Mouse (Mus musculus) adrenal gland, postnatal 14 days (tissue): ENCODE results near the gene Naa80. TPM values are rescaled to one million over a fixed set of nuclear protein-coding genes. Genes with fewer than 3 reads are reported as not detected.

ENCODE experiments used
- DNase-seq: peaks from one replicate; pipeline ENCODE4 v3.0.0; 2021; ENCODE audit warnings: mixed read lengths
- total RNA-seq: library from RNA; stranded (reverse); gene quantifications from 2 replicates; pipeline ENCODE4 v1.2.3, GENCODE M21; 2021

Naa80 gene
- total RNA-seq, 1 experiment from 2014 or later, result 19.6 TPM

DNA sequence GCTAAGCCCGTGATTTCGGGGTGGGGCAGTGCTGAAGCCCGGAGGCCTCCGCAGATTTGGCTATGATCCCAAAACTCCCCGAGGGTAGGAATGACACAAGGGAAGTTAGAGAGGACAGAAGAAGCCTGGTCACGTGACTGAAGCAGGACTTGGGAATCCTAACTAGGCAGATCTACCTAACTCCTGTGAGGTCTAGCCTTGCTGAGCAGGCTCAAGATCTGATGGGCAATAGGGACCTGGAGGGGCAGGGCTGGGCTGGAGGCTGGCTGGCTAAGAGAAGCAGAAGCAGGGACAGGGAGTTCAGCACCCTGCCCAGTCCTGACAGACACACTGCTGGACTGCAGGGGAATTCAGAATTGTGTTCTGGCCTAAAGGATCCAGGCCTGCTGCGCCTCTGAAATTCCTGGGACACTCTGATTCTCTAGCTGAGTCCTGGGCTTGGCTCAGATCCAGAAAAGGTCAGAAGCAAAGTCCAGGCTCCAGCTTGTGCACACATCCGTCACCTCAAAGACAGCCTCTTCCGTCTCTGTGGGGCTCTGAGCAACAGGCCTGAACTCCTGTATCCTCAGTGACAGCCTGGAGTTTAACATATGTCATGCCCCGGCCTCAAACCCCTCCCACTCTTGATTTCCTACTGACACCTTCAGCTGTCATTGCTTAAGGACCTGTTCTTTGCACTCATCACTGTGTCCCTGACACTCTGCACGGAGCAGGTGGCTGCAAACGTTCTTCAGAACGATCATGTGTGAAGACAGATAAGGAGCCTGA lies 40.3 kb downstream of the Naa80 start:
- DNase-seq, result peak; percentile 72

GRCm38 (mm10) chr9:107619546-107619879 lies 40.8 kb downstream of the Naa80 start:
- DNase-seq, result peak; percentile 63

- no peak for DNase-seq
Measured at GRCm38 (mm10) chr9:107620954-107621353, 42.3 kb downstream of the Naa80 start.

- DNase-seq, result no peak
Measured at GRCm38 (mm10) chr9:107624539-107624938, 45.9 kb downstream of the Naa80 start.

GRCm38 (mm10) chr9:107624951-107625350 lies 46.3 kb downstream of the Naa80 start:
- no peak for DNase-seq

- no peak for DNase-seq
Measured at GRCm38 (mm10) chr9:107625351-107626128, 46.9 kb downstream of the Naa80 start.

DNA sequence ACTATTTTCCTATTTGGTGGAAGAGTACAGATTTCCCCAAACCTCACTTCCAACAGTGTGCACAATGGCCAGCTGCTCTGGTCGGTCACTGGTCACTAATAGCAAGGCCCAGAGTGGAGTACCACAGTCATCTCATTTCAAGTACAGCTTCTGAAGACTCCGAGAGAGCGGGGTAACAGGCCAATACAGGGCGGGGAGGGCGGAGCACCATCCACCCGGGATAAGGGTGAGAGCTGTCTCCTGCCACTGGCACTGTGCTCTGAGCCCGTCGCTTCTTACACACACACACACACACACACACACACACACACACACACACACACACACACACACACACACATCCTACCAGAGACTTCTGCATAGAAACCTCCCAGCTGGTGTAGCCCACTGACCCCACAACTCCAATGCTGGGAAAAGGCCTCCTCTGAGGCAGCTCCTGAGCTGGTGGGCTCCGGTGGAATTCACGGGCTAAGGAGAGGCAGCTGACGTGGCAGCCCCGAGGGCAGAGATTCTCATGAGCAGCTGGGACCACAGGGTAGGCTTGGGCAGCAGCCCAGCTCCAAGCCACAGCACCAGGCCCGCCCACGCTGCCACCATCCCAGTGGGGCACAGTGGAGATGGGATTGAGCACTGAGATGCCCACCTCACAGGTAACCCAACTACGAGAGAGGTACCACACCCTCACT lies 47.6 kb downstream of the Naa80 start:
- DNase-seq, result no peak

GRCm38 (mm10) chr9:107626844-107627277 lies 48.2 kb downstream of the Naa80 start:
- peak; percentile 91 for DNase-seq

- no peak for DNase-seq
Measured at GRCm38 (mm10) chr9:107627387-107628255, 48.9 kb downstream of the Naa80 start.

DNA sequence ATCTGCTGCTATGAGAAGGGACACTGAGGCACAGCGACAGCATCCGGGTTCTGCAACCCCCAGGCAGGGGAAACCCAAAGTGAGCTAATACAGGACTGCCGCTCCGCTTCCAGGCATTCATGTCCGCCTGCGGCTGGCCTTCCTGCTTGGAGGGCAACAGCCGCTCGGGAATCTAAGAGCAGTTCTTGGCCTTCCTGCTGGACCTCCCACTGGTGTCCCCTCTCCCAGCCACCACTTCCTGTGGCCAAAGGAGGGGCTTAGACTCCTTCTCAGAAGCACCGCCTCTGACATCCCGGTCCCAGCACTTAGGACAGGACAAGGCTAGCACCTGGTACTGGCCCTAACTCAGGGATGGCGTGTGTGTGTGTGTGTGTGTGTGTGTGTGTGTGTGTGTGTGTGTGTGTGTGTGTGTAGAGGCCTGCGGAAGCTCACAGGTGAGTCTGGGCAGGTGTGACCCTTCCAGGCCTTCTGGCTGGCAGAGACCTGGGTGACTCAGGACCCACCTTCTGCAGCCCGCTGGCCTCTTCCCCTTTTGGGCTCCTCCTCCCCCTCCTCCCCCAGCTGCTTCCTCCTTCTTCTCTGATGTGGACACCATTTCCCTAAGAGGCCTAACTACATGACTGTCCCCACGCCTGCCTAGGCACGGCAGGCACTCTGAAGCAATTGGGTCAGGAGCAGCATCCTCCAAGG lies 50.2 kb downstream of the Naa80 start:
- DNase-seq, result peak; percentile 68

- DNase-seq, result no peak
Measured at GRCm38 (mm10) chr9:107629411-107629730, 50.7 kb downstream of the Naa80 start.

GRCm38 (mm10) chr9:107629901-107630425 lies 51.3 kb downstream of the Naa80 start:
- no peak for DNase-seq

DNA sequence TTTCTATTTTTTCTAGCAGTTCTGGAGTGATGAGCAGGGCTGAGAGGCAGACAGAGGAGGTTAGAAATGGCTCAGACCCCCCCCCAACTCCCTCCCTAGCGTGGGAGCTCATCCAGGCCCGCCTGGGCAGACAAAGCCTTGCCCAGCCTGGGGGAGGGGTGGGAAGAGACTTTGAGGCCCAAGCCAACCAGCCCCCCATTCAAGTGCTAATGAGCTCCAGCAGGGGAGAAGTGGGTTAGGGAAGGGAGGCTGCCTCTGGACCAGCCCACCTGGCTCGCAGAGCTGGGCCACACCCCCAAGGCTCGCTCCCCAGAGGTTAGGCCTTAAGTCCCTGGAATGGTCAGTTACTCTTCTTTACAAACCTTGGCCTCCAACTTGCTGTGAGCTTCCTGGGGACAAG lies 51.9 kb downstream of the Naa80 start:
- DNase-seq, result no peak

- no peak for DNase-seq
Measured at GRCm38 (mm10) chr9:107631311-107631826, 52.7 kb downstream of the Naa80 start.

DNA sequence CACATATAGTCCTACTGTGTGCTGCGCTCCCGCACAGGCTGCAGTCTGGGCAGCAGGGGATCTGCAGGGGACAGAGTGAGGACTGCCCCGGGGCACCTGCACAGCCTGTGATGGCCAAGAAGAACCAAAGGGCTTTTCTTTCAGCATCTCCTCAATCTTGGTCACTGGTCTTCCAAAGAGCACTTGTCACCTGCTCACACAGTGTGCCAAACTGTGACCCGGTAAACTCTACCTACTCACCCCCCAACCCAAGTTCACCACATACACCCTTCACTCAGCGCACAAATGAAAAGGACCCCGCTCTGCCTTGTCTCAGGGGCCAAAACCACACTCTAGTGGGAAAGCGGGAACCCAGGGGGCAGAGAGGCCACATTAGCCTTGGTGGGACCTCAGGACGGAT lies 53.2 kb downstream of the Naa80 start:
- no peak for DNase-seq

GRCm38 (mm10) chr9:107632478-107632877 lies 53.8 kb downstream of the Naa80 start:
- peak; percentile 63 for DNase-seq

- peak; percentile 91 for DNase-seq
Measured at GRCm38 (mm10) chr9:107633091-107633660, 54.5 kb downstream of the Naa80 start.
